Mouse (Mus musculus) heart, adult 8-10 months (tissue): ENCODE measurements around the gene Rnf217. TPM values are rescaled to one million over a fixed set of nuclear protein-coding genes. Genes with fewer than 3 reads are reported as not detected.
A peak's percentile ranks its signal among the peaks of the same experiment; 100 is the strongest.

ENCODE experiments used
- DNase-seq: peaks from one replicate; pipeline ENCODE4 v3.0.0; 2022; ENCODE audit warnings: low spot score
- total RNA-seq, 4 experiments: library from RNA; stranded (reverse); gene quantifications; 2 replicates each; pipeline ENCODE4 v1.2.4; 2022

Gene Rnf217
- total RNA-seq, 4 experiments from 2014 or later = 3.7 to 4.5 (median 4.0) TPM

- no peak for DNase-seq
These were observed 53.5 kb downstream of the Rnf217 start for GRCm38 (mm10) chr10:31555433-31555960.

GRCm38 (mm10) chr10:31553302-31553701 lies 55.7 kb downstream of the Rnf217 start:
- no peak for DNase-seq

DNA sequence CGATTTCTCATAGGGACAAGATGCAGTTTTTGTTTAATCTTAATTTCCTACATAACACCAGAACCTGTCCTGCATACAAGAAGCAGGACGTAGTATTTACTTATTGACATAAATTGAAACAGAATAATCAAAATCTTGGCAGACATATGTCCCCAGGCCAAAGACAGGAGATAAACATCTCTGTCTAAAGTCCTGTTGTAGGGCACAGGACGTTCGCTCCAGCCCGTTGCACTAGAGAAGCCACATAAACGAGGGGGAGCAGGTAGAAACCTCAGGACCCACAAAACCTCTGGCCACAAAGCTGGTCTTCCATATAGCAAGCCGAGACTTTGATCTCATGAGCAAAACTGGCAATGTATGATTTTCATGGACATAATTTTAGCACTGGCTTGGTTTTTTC lies 57.1 kb downstream of the Rnf217 start:
- no peak for DNase-seq

DNA sequence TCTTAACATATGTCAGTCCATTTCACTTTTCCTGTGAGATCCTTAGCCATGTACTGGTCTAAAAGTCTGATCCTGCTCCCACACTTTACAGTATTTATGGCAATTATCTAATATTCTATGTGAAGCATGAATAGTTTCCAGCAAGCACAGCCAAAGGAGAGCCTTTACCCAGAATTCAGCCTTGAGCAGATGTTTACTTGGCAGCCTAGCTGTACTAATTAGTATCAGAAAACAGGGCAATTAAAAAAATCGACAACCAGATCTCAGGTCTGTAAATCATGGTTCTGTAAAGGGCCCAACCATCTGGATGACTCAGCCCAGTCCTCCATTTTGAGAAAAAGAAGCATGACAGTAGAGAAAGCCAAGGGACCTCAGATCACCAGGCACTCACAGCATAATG lies 57.6 kb downstream of the Rnf217 start:
- no peak for DNase-seq

DNA sequence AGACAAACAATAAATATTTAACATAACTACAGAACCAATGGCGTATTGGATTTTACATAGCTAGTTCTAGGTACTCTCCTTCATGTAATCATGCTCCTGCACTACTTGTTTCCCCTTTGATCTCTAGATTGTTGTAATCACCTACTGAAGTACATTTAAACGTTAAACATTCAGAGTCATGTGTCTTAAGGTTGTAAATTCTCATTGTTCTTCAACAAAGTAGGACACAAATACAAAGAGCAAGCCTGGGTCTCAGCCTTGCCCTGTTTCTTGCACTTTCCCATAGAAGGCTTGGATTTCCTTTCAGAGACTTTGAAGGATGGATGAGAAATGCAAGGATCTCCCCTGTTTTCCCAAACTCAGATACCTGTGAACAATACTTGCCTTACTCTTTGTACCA lies 61.8 kb downstream of the Rnf217 start:
- DNase-seq = no peak

GRCm38 (mm10) chr10:31544149-31544942 lies 64.6 kb downstream of the Rnf217 start:
- DNase-seq = no peak

DNA sequence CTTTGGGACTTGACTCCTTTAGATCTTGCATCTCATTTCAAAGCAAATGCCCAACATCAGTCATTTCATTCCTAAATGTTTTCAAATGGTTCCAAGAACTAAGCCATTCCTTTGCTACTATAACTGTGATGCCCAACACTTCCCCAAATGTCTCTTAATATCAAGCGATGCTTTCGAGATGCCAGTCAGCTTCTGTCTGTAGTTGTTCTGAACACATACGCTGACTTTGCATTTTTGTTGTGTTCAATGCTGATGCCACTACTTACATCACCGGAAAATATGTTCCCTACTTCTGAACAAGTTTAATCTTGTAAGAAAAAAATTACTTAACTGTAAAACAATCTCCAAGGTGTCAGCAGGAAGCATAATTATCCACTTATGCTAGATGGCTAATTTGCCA lies 68.5 kb downstream of the Rnf217 start:
- DNase-seq = no peak

DNA sequence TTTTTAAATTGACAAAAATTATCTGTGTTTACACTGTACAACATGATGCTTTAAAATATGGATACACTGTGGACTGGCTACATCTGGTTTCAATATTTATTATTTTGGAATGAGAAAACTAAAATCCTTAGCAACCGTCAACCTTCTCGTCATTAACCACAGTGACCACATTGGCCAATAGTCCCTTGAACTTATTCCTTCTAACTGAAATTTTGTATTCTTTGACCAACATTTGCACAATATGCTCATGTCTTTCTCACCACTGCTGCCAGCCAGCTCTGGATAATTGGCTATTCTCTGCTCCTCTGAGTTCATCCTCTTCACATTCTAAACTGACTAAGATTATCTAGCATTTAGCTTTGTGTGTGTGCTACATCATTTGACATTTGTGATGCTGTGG lies 69.6 kb downstream of the Rnf217 start:
- DNase-seq = no peak

GRCm38 (mm10) chr10:31538721-31539120 lies 70.3 kb downstream of the Rnf217 start:
- DNase-seq = no peak

GRCm38 (mm10) chr10:31538243-31538642 lies 70.7 kb downstream of the Rnf217 start:
- no peak for DNase-seq

DNA sequence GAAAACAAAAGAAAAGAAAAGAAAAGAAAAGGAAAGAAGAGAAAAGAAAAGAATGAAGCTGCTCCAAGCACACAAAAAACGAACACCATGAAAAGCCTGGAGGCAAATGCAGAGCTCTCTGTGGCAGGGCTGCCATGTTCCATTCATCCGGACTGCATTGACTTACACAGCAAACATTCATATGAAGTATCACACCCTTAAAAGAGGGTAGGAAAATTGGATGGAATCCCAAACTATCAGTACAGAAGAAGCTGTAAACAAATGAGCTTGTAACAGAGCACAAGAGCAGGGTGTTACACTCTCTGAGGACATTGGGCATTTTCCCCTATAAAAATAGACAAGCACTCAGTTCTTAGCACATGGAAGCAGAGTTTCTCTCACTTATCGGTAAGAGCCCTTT lies 71.8 kb downstream of the Rnf217 start:
- DNase-seq = no peak

DNA sequence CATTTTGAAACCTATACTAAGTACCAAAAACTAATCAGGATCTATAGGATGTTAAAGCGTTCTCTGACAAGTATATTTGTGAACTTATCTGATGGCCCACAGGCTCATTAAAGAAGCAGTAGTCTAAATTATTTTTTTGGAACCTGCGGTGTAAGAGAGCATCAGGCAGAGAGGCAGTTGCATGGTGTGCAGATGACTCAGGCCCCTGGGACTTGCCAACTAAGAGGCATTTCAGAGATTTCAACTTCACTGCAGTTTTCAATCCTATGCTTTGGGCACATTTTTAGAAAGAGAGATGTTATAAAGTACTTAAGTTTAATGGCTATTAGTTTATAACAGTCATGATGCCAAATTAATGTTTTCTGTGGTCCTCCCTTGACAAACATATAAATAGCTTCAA lies 73.9 kb downstream of the Rnf217 start:
- no peak for DNase-seq

GRCm38 (mm10) chr10:31533270-31533826 lies 75.6 kb downstream of the Rnf217 start:
- DNase-seq = no peak

GRCm38 (mm10) chr10:31532782-31533181 lies 76.2 kb downstream of the Rnf217 start:
- DNase-seq = no peak

GRCm38 (mm10) chr10:31528297-31528984 lies 80.5 kb downstream of the Rnf217 start:
- no peak for DNase-seq

DNA sequence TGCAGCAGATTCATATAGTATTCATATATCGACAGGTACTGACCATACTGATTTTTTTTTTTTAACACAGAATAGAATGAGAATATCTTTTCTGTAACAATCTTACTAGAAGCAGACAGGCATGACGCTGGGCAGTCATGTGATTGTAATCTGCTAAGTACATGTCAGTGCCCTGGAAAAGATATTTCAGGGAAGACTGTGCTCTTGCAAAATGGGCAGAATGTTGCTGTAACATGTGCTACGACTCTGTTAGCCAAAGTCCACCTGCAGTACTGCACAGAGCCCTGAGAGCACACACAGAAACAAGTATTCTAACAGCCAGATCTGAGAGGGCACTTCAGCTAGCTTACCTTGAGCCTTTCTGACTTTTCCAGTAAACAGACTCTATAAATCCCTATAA lies 83.3 kb downstream of the Rnf217 start:
- no peak for DNase-seq

GRCm38 (mm10) chr10:31519420-31519819 lies 89.6 kb downstream of the Rnf217 start:
- DNase-seq = no peak

GRCm38 (mm10) chr10:31518210-31518609 lies 90.8 kb downstream of the Rnf217 start:
- no peak for DNase-seq

- DNase-seq = no peak
These were observed 91.8 kb downstream of the Rnf217 start for GRCm38 (mm10) chr10:31517192-31517591.

DNA sequence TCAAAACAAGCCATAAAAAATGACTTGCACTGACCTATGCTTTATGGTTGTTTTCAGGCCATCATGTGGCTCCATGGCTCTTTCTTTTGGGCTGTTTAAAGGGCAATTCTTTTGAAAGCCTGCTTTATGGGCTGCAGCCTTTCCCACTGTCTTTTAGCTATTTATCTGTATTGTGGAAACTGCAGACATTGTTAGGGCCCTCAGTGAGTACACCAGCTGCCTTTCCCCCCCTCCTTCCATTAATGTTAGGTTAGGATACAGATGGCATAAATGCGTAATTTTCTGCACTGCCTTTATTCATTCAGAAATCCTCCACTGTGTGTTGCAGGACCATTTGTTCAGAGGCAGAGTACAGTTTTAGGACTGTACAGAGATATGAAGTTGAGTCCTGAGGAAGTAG lies 93.1 kb downstream of the Rnf217 start:
- no peak for DNase-seq

- DNase-seq = peak; percentile 11
These were observed 104.8 kb downstream of the Rnf217 start for GRCm38 (mm10) chr10:31504134-31504551.

DNA sequence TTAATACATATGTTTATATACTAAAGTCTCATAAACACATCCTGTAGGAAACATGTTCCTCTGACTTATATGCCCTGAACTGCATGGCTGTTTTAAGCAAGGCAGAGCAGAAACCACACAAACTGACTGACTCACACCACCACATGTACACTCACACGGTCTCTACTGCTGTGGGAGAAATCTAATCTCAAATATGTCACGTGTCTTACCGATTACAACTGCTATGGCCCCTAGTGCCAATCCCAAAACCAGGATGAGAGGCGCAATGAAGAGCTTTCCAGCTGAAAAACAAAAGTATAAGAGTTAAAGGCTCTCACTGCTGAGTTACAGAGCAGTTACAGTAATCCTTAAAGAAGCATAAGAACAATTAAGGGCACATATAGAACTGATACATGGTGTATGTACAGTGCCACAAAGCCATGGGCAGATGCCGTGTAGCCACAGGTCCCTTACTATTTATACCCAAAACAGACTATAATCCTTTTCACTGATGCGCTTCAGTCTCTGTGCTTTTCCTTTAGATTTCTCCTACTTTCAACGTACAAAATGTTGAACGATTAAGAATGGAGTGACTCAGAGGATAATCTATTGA lies 105.3 kb downstream of the Rnf217 start:
- no peak for DNase-seq
